Mouse (Mus musculus) embryo, embryonic 9.5 days (tissue): ENCODE data around the gene Tfcp2.

Experiments
- DNase-seq: peaks from one replicate; pipeline ENCODE4 v3.0.0-alpha.2; 2017; ENCODE audit errors: extremely low spot score

The Tfcp2 gene

DNA sequence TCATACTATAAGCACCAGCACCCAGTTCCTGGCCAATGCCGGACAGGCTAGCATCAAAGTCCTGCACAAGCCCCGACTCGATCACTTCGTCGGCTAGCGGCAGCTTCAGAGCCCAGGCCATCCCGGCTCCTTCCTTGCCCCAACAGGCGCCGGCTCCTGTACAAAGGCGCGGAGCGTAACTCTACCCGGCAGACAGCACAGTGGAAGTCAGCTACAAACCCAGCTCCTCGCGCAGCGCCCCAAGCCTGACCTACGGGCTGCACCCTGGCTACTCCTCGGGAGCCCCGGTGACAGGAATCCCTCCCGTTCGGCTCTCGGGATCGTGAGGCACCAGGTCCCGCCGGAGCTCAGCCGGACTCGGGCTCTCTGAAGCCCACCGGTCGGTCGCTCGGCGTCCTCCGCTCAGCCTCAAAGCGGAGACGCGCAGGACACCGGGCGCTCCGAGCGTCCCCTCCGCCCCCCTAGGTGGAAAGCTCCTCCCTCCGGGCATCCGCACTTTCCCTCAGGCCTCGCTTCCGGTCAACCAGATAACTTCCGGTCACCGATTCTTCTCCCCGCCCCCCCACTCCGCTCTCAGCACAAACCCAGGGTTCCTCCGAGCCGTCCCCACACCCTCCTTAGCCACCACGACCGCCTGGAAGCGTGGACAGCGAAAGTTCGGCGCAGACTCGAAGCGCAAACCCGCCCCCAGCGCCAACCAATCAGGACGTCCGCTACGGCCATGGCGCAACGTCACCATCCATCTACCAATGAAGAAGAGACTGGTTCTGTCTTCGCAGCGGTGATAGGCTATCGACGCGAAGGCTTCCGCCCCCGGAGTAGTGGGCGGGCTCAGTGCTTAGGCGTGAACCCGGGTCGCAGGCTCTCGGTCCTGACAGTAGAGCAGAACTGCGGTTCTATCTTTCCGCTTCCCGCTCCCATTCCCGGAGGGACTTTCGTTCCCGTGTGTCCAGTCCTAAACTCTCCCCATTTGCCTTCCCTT is at the start of gene Tfcp2:
Tfcp2 (minus strand) TSS at position 683 of the 982 bp plus-strand sequence.
- peak; percentile 98 for DNase-seq

GRCm38 (mm10) chr15:100600696-100601272 is 49.0 kb upstream of the Tfcp2 start:
- DNase-seq = no peak

GRCm38 (mm10) chr15:100600047-100600695 is 48.4 kb upstream of the Tfcp2 start:
- DNase-seq = peak; percentile 78

DNA sequence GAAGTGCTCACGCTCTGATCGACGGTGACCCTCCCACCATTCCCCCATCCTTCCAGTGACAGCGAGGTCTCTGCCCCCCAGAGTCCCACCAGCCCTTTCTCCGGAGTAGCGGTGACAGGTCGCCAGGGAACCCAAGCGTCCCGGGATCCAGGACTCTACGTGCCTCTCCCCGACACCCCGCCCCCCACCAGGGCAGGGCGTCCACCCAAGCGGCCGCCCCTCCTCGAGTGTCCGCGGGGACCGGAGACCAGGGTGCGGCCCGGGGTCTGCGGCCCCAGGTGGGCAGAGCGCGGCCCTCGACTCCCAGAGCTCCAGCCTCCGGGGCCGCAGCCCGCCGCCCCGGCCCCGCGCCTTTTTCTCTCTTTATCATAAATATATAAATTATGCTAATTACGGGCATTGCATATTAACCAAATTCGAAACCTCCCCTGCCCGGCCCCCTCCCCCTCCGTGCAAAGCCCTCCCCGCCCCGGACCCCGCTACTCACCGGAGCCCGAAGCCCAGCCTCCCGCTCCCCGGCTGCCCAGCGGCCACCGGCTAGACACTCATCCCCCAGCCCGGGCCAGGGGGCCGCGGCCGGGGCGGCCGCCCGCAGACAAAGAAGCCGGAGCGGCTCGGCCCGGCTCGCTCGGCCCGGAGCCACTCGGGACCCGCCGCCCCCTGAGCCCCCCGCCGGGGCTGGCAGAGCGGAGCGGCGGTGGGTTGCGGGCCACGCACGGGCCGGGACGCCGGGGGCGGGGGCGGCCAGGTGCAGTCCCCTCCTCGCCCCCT is 47.7 kb upstream of the Tfcp2 start, which contains the start of gene Pou6f1:
Pou6f1 (minus strand) TSS at position 709 of the 771 bp plus-strand sequence.
- DNase-seq = peak; percentile 58

DNA sequence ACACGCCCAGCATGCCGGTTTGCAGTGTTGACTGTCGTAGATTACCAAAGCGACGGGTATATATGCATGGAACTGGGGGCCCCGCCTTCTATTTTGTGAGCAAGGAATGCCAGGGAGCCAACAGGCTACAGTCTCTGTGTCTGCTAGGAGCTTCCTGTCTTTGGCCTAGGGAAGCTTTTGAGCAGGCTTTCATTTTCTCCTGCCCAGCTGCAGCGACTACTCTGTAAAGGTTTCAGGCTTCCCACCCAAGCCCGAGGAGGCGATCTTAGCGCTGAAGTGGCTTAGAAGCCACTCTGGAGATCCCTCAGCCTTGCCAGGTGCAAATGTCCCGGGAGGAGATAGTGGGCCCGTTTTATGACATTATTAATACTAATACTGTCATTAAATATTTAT is 47.1 kb upstream of the Tfcp2 start:
- peak; percentile 32 for DNase-seq

- no peak for DNase-seq
Measured at GRCm38 (mm10) chr15:100598287-100598882, 46.6 kb upstream of the Tfcp2 start.

DNA sequence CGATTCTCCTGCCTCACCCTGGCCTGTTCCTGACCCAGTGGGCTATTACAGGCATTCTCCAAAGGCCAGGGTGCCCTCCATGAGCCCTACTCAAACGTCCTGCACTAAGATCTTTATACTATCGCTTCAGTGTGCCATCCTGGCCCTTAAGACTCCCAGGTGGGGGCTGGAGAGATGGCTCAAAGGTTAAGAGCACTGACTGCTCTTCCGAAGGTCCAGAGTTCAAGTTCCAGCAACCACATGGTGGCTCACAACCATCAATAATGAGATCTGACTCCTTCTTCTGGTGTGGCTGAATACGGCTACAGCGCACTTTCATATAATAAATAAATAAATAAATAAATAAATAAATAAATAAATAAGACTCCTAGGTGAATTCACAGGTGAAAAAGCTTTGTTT is 41.0 kb upstream of the Tfcp2 start:
- no peak for DNase-seq

DNA sequence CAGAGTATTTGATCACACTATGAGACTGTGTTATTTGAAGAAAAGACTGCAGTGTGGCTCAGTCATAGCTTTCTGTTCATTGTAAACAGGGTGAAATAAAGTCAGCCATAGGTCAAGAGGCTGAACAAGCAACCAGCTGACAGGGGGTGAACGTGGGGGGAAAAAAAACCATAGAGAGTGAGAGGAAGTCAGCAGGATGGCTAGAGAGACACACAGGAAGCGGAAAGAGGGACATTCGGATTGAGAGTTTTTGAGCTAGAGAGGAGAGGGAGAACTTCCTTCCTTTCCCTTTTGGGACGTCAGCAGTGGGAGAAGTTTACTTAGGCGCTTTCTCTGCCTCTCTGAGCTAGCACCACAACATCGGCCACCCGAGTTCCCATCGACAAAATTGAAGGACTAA is 38.6 kb upstream of the Tfcp2 start:
- DNase-seq = no peak

DNA sequence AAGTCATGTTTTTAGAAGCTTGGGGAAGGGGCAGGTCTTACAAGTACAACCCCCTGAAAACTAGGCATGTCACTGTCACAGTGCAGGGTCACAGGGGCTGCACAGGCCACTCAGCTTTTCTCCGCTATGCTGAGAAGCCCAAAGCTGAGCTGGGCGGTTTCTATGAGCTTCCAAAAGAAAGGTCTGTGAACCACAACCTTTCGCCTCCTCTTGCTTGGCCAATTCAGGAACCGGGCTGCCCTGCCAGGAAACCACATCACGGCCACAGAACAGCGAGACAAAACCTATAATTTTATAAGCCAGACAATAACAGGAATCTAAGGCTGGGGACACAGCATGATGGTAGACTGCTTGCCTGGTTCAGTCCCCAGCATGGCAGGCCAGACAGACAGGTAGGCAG is 36.5 kb upstream of the Tfcp2 start:
- no peak for DNase-seq

DNA sequence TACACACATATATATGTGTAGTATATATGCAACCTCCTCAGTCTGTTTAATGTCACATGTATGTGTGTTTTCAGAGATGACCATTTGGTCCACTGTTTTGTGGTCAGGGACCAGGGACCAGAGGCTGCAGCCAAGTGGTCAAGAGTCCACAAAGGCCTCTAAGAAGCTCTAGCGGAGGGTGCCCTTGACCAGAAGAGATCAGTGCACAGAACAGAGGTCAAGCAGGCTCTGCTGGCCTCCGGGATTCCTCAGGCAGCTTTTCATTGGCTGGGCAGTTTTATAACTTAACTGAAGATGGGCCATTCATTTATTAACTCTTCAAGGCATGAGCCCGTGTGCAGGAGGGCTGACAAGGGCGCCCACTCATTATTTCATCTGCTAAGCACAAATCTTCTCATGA is 35.4 kb upstream of the Tfcp2 start:
- no peak for DNase-seq

DNA sequence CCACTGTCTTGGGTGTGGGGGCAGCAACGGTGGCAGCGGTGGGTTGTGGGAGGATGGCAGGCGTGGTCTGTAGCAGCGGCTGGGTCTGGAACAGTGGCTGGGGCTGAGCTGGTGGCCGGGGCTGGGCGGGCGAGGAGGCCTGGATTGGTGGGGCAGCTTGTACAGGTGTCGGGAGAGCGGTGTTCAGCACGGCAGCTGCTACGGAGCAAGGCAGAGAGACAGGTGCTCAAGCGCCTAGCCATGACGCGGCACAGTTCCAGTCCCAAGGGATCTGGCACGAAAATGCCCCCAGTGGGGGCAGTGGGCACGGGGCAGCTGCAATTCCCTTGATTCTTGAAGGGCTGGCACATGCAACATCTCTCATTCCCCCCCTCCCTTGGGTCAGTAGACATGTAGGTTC is 34.1 kb upstream of the Tfcp2 start:
- no peak for DNase-seq

- no peak for DNase-seq
Measured at GRCm38 (mm10) chr15:100580108-100580507, 28.3 kb upstream of the Tfcp2 start.

- no peak for DNase-seq
Measured at GRCm38 (mm10) chr15:100577972-100578371, 26.2 kb upstream of the Tfcp2 start.

DNA sequence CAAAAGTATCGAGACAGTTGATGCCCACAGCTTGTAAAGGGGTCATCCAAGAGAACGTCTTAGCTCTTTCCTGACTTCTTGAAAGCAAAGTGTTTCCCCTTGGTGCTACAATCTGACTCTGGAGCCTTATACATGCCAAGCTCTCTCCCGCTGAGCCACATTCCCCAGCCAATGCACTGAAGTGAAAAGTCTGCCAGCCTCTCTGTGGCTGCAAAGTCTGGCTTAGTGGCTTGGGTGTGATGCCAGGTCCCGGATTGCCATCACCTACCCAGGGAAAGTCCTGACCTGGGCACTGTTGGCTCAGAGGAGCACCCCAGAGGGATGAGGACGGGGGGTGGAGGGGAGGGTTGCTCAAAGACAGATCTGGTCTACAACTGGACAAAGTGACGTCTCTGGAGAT is 25.0 kb upstream of the Tfcp2 start:
- DNase-seq = no peak

- DNase-seq = no peak
Measured at GRCm38 (mm10) chr15:100576392-100576791, 24.6 kb upstream of the Tfcp2 start.

DNA sequence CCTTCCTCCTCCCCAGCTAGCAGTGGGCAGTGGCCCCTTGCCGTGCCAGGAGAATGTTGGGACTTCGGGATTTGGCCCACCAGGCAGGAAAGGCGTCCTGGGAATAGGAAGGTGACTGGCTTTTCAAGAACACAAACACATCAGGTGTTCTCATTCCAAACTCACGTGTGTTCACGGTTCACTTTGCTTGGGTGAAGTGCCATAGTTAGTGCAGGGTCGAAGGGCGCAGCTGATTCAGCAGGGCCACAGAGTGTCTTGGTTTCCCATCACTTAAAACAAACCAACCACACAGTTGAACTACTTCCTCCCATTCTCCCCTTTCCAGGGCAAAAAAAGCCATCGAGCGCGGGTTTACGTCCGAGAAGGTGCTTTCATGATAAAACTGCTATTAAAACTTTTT is 23.6 kb upstream of the Tfcp2 start:
- no peak for DNase-seq

DNA sequence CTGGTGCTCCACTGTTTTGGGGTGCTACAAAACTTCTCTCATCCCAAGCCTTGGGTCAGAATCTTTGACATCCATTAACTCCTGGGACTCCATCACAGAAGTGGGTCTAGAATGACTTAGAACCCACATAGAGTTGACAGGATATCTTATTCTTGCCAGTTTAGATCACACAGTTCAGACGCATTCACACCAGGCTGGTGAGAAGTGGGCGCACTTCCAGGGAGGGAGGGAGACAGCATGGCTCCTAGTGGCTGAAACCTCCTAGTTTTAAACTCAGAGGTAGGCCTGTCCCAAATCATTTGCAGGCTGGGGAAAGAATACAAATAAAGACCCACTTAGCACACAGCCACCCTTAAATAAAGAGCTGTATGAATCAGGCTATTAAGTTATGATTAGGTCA is 22.6 kb upstream of the Tfcp2 start:
- DNase-seq = no peak

DNA sequence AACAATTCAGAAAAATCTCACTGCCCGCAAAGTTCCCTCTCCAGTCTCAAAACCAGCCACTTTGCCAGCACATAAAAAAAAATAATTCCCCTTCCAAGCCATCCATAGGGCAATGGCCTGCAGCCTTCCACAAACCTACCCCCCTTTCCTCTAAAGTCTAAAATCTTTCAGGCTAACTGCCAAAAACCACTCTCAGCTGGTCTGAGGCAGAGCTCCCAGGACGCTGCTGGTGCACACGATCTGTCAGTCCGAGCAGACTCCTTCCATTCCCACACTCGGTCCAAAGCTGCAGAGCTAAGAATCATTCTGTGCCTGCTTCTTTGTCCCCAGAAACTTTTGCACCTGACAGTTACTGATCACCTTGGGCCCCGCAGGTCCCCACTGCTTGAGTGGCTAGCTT is 22.1 kb upstream of the Tfcp2 start:
- no peak for DNase-seq

DNA sequence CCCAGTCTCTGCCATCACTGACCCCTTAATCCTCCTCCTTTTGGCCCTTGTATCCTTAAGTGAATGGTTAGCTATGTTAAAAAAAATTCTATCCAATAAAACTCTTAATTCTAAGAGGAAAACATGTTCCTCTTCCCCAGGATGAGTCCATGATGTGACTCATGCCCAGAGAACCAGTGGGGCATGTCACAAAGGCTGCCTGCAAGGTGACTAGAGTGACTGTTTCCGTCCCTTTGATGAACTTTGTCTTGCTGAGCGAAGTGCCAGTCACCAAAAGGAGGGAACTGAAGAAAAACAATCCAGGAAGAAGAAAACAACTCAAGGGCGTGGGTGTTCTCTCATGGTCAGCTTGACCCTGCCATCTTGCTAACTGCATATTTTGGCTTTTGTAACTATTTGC is 17.4 kb upstream of the Tfcp2 start:
- DNase-seq = no peak

DNA sequence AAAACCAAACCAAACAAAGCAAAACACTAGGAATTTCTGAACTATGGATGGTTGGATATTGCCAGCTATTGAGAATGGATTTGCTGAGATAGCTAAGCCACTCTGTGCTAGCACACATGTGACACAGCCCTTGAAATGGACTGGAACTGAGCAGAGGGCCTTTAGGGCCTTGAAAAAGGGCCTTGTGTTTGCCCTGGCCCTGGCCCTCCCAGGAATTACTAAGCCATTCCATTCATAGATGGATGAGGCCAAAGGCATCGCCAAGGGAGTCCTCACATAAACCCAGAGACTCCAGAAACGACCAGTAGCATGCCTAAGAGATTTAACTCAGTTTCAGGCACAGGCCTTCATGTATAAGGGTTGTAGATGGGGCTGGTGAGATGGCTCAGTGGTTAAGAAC is 14.7 kb upstream of the Tfcp2 start:
- no peak for DNase-seq

DNA sequence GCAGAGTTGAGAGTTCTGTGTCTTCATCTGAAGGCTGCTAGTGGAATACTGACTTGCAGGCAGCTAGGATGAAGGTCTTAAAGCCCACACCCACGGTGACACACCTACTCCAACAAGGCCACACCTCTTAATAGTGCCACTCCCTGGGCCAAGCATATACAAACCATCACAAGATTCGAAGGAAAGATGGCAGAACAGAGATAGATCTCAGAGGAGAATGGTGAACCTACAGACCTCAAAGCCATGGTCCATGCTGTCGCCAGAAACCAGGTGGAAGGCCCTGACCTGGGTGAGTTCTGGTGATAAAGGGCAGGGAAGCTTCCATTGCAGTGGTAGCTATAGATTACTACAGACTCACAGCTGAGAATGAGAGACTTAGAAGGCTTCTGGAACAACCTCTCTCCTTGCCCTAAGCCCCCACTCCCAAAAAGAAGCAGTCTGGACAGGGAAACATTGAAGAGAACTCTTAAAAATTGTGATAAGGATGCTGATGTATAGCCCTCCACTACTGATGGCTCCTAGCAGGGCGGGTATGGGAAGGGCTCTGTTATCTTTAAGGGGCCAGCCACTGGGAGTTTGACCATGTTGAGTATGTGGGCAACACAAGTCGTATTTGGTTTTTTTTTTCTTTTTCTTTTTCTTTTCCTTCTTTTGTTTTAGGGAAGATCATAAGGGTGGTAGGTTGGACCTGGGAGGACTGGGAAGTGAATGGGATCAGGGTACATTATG is 6.1 kb upstream of the Tfcp2 start:
- DNase-seq = no peak
